Mouse (Mus musculus) heart, adult 2 months (tissue): ENCODE measurements around the gene Pex16. TPM values are rescaled to one million over a fixed set of nuclear protein-coding genes. Genes with fewer than 3 reads are reported as not detected.
A peak's percentile ranks its signal among the peaks of the same experiment; 100 is the strongest.

ENCODE experiments used
- DNase-seq, 2 experiments: peaks; one replicate each; pipeline ENCODE4 v3.0.0; 2021
- H3K27ac ChIP-seq: fragments of 200-600 bp; 2 replicates; pipeline ENCODE4 v1.8.1; 2022
- H3K27me3 ChIP-seq: fragments of 200-500 bp; 2 replicates; pipeline ENCODE4 v1.6.1; 2012; ENCODE audit warnings: mild to moderate bottlenecking, low read length, inconsistent platforms, mixed read lengths; ENCODE audit not compliant: control insufficient read depth, insufficient read depth
- H3K36me3 ChIP-seq: fragments of 200-500 bp; 2 replicates; pipeline ENCODE4 v1.6.1; 2012; ENCODE audit warnings: low read length, inconsistent platforms; ENCODE audit not compliant: control insufficient read depth, insufficient read depth
- H3K4me1 ChIP-seq: fragments of 200-500 bp; 2 replicates; pipeline ENCODE4 v1.6.1; 2011; ENCODE audit warnings: low read length; ENCODE audit not compliant: control insufficient read depth, insufficient read depth
- H3K4me3 ChIP-seq: fragments of 200-600 bp; 2 replicates; pipeline ENCODE4 v1.8.1; 2022
- H3K79me2 ChIP-seq: fragments of 200-500 bp; replicated peaks from 2 replicates; pipeline ENCODE4 v1.6.1; 2012; ENCODE audit warnings: mild to moderate bottlenecking, inconsistent platforms, low read length, moderate library complexity, mixed read lengths; ENCODE audit not compliant: control insufficient read depth, insufficient read depth
- H3K9ac ChIP-seq: fragments of 200-500 bp; 2 replicates; pipeline ENCODE4 v1.6.1; 2012; ENCODE audit warnings: low read depth, mild to moderate bottlenecking, control low read depth, inconsistent platforms, low read length, mixed read lengths
- CTCF ChIP-seq: fragments of 200-600 bp; IDR thresholded peaks from 2 replicates; pipeline ENCODE4 v1.8.1; 2022; ENCODE audit warnings: antibody characterized with exemption, mild to moderate bottlenecking, moderate library complexity
- EP300 ChIP-seq: fragments of 200-500 bp; IDR thresholded peaks from 2 replicates; pipeline ENCODE4 v1.6.1; 2011; ENCODE audit warnings: low read depth, low read length, control low read depth; ENCODE audit not compliant: insufficient read depth
- POLR2A ChIP-seq: fragments of 200-500 bp; IDR thresholded peaks from 2 replicates; pipeline ENCODE4 v1.6.1; 2011; ENCODE audit warnings: mild to moderate bottlenecking, low read depth, low read length, control low read depth; ENCODE audit not compliant: insufficient read depth
- WGBS: fragments of 180-500 bp; shearing (Covaris S2); methylation state at CpG from one replicate; pipeline ENCODE4 v1.1.7; 2018; 5-methylcytosine and 5-hydroxymethylcytosine counted together
- intact Hi-C: fragments of 180-260 bp; cut with DNase I; formaldehyde crosslinking; loops from one replicate; pipeline ENCODE4 v1.15.1; 2025
- microRNA-seq, 2 experiments: library from miRNA; unstranded; fragments of <30 nt; microRNA quantifications; one replicate each; pipeline ENCODE4 v1.2.0; 2021
- polyA plus RNA-seq: library from polyadenylated mRNA; depleted of rRNA; stranded (reverse); fragments of >200 nt; gene quantifications from 2 replicates; pipeline ENCODE4 v1.2.3, GENCODE M21; 2012; rRNA removed
- total RNA-seq, 2 experiments: library from RNA; stranded (reverse); gene quantifications; 2 replicates each; pipeline ENCODE4 v1.2.3; 2021

Gene Pex16
- total and polyA plus RNA-seq, 3 experiments: 19.6 to 36.8 (median 23.1) TPM

- 44% methylated on average over 2 of the region's 2 CpGs for WGBS
- no peak overlapping the region for H3K4me3 ChIP-seq
- peaks cover 47% of the 10 kb centered on the region for H3K4me1 ChIP-seq
- H3K27ac ChIP-seq: peak overlapping the region; percentile 85
- H3K79me2 ChIP-seq: peaks cover 3% of the 10 kb centered on the region; the same call in 1 of the 2 replicates
- no peak for DNase-seq
- no peak for TF ChIP-seq CTCF
- no peak for TF ChIP-seq EP300
- no peak for TF ChIP-seq POLR2A
- intact Hi-C loops: loop anchor here (5.0 kb wide), 1 partner anchor 248 kb away; no protein-coding TSS in a partner anchor
- peaks cover 26% of the 10 kb centered on the region for H3K36me3 ChIP-seq
- no peak overlapping the region for H3K9ac ChIP-seq
- no peaks in the 10 kb centered on the region for H3K27me3 ChIP-seq
Measured at GRCm38 (mm10) chr2:92430089-92430488, 55.6 kb downstream of the Pex16 start.

Small RNA genes lying within 50 kb of the gene (microRNA-seq; reads per million reads assigned to microRNA genes)
- gene Mir7000: 0 reads per million in 2 experiments

Other genes with a start within 250 kb of the Pex16 start
- gene Large2, start 193 bp downstream of the Pex16 start, total RNA-seq: not detected
- gene Large2, start 193 bp downstream of the Pex16 start, polyA plus RNA-seq: 0.50 and 0.84 TPM in 2 replicates
- gene 1700029I15Rik, start 7.9 kb downstream of the Pex16 start, total RNA-seq: 1 to 10 TPM in 1 of 2 experiments, under 1 TPM in 1; 0.63 to 1.1 TPM
- gene 1700029I15Rik, start 7.9 kb downstream of the Pex16 start, polyA plus RNA-seq: 2.4 and 2.8 TPM in 2 replicates
- gene Mapk8ip1, start 26.6 kb downstream of the Pex16 start, total RNA-seq: 1 to 10 TPM; 3.8 to 4.5 TPM
- gene Mapk8ip1, start 26.6 kb downstream of the Pex16 start, polyA plus RNA-seq: 6.9 and 7.1 TPM in 2 replicates
- 10 to 100 TPM; 12.7 to 29.3 TPM for gene Cry2, start 59.4 kb downstream of the Pex16 start, total RNA-seq
- gene Cry2, start 59.4 kb downstream of the Pex16 start, polyA plus RNA-seq: 19.1 and 24.5 TPM in 2 replicates
- 1 to 10 TPM; 5.6 to 6.2 TPM for gene Slc35c1, start 85.9 kb downstream of the Pex16 start, total RNA-seq
- 10.9 and 12.9 TPM in 2 replicates for gene Slc35c1, start 85.9 kb downstream of the Pex16 start, polyA plus RNA-seq
- 1 to 10 TPM; 1.7 to 2.4 TPM for gene Chst1, start 225.0 kb downstream of the Pex16 start, total RNA-seq
- gene Chst1, start 225.0 kb downstream of the Pex16 start, polyA plus RNA-seq: 8.1 and 8.7 TPM in 2 replicates